Mouse (Mus musculus) cerebellum, postnatal 4 days (tissue): ENCODE results near the gene Fst.

Experiments used
- DNase-seq, 2 experiments: peaks; one replicate each; pipeline ENCODE4 v3.0.0; 2022; ENCODE audit warnings: low spot score in 2 of 2, mixed read lengths in 1 of 2

Fst gene

GRCm38 (mm10) chr13:114412326-114412725 lies 46.4 kb downstream of the Fst start:
- no peak for DNase-seq

GRCm38 (mm10) chr13:114406866-114407265 lies 51.9 kb downstream of the Fst start:
- DNase-seq, result no peak

- no peak for DNase-seq
These were observed 52.3 kb downstream of the Fst start for GRCm38 (mm10) chr13:114406424-114406823.

GRCm38 (mm10) chr13:114405100-114405715 lies 53.5 kb downstream of the Fst start:
- DNase-seq, result no peak
